ENCODE assay signal across 8 mouse cellular contexts in genomic region chr4:87647932-87648911, GRCm38 (mm10).
DNase-seq lines count a peak whose midpoint lies in the region; ATAC-seq and TF ChIP-seq lines count a peak whose summit lies in the region.

No protein-coding gene starts in this region.

- peak; percentile 25 for ATAC-seq in granulocyte monocyte progenitor cell, adult 5-6 weeks (replicated peaks; ENCODE audit: poor library complexity, severe bottlenecking)
- peak; percentile 76 for ATAC-seq in kidney, embryonic 15.5 days (replicated peaks; ENCODE audit: low FRiP score)
- ATAC-seq in lung, postnatal 0 days = peak; percentile 47

- no peaks in the 10 kb centered on the region for H3K9me3 ChIP-seq in kidney, embryonic 15.5 days (replicated peaks)
- no peaks in the 10 kb centered on the region for H3K9me3 ChIP-seq in lung, postnatal 0 days (ENCODE audit: low read length)

- peak; percentile 32 for DNase-seq in gastrocnemius, postnatal 10 days
- DNase-seq in gastrocnemius, adult 18-20 months (ENCODE audit: low spot score) = no peak
- peak; percentile 8 for DNase-seq in adrenal gland, postnatal 25 days
- peak; percentile 33 for DNase-seq in lung, postnatal 0 days (ENCODE audit: low spot score)
- DNase-seq in right cerebral cortex, postnatal 4 days = peak; percentile 51
- DNase-seq in adipocyte (ENCODE audit: low spot score) = no peak

- TF ChIP-seq CTCF in lung, postnatal 0 days (IDR thresholded peaks at IDR 0.05) = no peak

- WGBS in kidney, embryonic 15.5 days = 9% methylated on average over 26 of the region's 26 CpGs
- WGBS in lung, postnatal 0 days = 19% methylated on average over 26 of the region's 26 CpGs

- H3K27ac ChIP-seq in kidney, embryonic 15.5 days = 0 out of 2 replicates have a peak overlapping the region, but pooled peaks have one; percentile 7
- no peak overlapping the region for H3K27ac ChIP-seq in lung, postnatal 0 days (ENCODE audit: low read length)

- TF ChIP-seq EP300 in lung, postnatal 0 days (IDR thresholded peaks at IDR 0.05) = no peak

- H3K4me2 ChIP-seq in kidney, embryonic 15.5 days = peak overlapping the region; percentile 66
- peak overlapping the region; percentile 59 for H3K4me2 ChIP-seq in lung, postnatal 0 days (replicated peaks; ENCODE audit: low read depth, low read length)

- H3K36me3 ChIP-seq in kidney, embryonic 15.5 days = no peaks in the 10 kb centered on the region
- no peaks in the 10 kb centered on the region for H3K36me3 ChIP-seq in lung, postnatal 0 days (ENCODE audit: insufficient read depth, low read length)

- H3K4me3 ChIP-seq in kidney, embryonic 15.5 days (replicated peaks) = peak overlapping the region; percentile 41
- peak overlapping the region; percentile 28 for H3K4me3 ChIP-seq in lung, postnatal 0 days (ENCODE audit: low read depth, low read length)

- peaks cover 25% of the 10 kb centered on the region for H3K4me1 ChIP-seq in kidney, embryonic 15.5 days
- H3K4me1 ChIP-seq in lung, postnatal 0 days (ENCODE audit: insufficient read depth, low read depth, low read length) = peaks cover 7% of the 10 kb centered on the region; the same call in 1 of the 2 replicates

- 0 out of 2 replicates have a peak overlapping the region, but pooled peaks have one; percentile 10 for H3K9ac ChIP-seq in kidney, embryonic 15.5 days
- no peak overlapping the region for H3K9ac ChIP-seq in lung, postnatal 0 days (replicated peaks; ENCODE audit: low read depth)

- H3K27me3 ChIP-seq in kidney, embryonic 15.5 days = peaks cover 23% of the 10 kb centered on the region
- H3K27me3 ChIP-seq in lung, postnatal 0 days (replicated peaks; ENCODE audit: insufficient read depth, low read length) = no peaks in the 10 kb centered on the region

Comparison
In these comparisons a context has a peak if more than half of its experiments do, and no peak if none do; other contexts are left out.
1. DNase-seq: peak in gastrocnemius, postnatal 10 days (single experiment), adrenal gland, postnatal 25 days (single experiment), lung, postnatal 0 days (single experiment) and right cerebral cortex, postnatal 4 days (single experiment); none in gastrocnemius, adult 18-20 months (single experiment) and adipocyte (single experiment).
2. ATAC-seq: peak in every context shown above with its lines; median percentile 76 in kidney, embryonic 15.5 days; 47 in lung, postnatal 0 days; 25 in granulocyte monocyte progenitor cell, adult 5-6 weeks.